Mouse (Mus musculus): Measurements from ENCODE around the gene Rpl36a. TPM values are rescaled to one million over a fixed set of nuclear protein-coding genes. Genes with fewer than 3 reads are reported as not detected.
A peak's percentile ranks its signal among the peaks of the same experiment; 100 is the strongest.

Gene Rpl36a
- polyA plus RNA-seq, 1 experiment = 177 TPM

GRCm38 (mm10) chrX:134612285-134612959 lies 27.0 kb downstream of the Rpl36a start:
- no peak for TF ChIP-seq CTCF (IDR thresholded peaks at IDR 0.05; ENCODE audit: borderline replicate concordance, control insufficient read depth, extremely low read depth, insufficient read depth, low read length, poor library complexity)
- TF ChIP-seq POLR2A (IDR thresholded peaks at IDR 0.05; ENCODE audit: control insufficient read depth, extremely low read depth, insufficient read depth, low read length, poor library complexity) = no peak
- 14% methylated on average over 14 of the region's 15 CpGs for WGBS
- no peak for DNase-seq
- Histone ChIP-seq H3K36me3 (ENCODE audit: control insufficient read depth, insufficient read depth, low read length) (0 out of 2 replicates have a peak, but pooled peaks cover under 1% of the 10 kb centered on the region), H3K27me3 (ENCODE audit: control insufficient read depth, insufficient read depth, low read length) (no peaks in the 10 kb centered on the region), H3K27ac (ENCODE audit: control insufficient read depth, insufficient read depth, low read length) (no peak overlapping the region), H3K4me1 (replicated peaks; ENCODE audit: control insufficient read depth, insufficient read depth, low read length) (peaks cover 6% of the 10 kb centered on the region), H3K4me3 (ENCODE audit: control insufficient read depth, insufficient read depth, low read length) (peak overlapping the region; percentile 40)

GRCm38 (mm10) chrX:134614306-134614705 lies 28.9 kb downstream of the Rpl36a start:
- Histone ChIP-seq H3K36me3 (ENCODE audit: control insufficient read depth, insufficient read depth, low read length) (no peaks in the 10 kb centered on the region), H3K4me3 (ENCODE audit: control insufficient read depth, insufficient read depth, low read length) (no peak overlapping the region), H3K4me1 (replicated peaks; ENCODE audit: control insufficient read depth, insufficient read depth, low read length) (peaks cover 6% of the 10 kb centered on the region), H3K27ac (ENCODE audit: control insufficient read depth, insufficient read depth, low read length) (no peak overlapping the region), H3K27me3 (ENCODE audit: control insufficient read depth, insufficient read depth, low read length) (no peaks in the 10 kb centered on the region)
- no peak for TF ChIP-seq POLR2A (IDR thresholded peaks at IDR 0.05; ENCODE audit: control insufficient read depth, extremely low read depth, insufficient read depth, low read length, poor library complexity)
- no peak for TF ChIP-seq CTCF (IDR thresholded peaks at IDR 0.05; ENCODE audit: borderline replicate concordance, control insufficient read depth, extremely low read depth, insufficient read depth, low read length, poor library complexity)
- DNase-seq = peak; percentile 28
- 84% methylated on average over 2 of the region's 2 CpGs for WGBS

- Histone ChIP-seq H3K27me3 (ENCODE audit: control insufficient read depth, insufficient read depth, low read length) (no peaks in the 10 kb centered on the region), H3K36me3 (ENCODE audit: control insufficient read depth, insufficient read depth, low read length) (no peaks in the 10 kb centered on the region), H3K4me3 (ENCODE audit: control insufficient read depth, insufficient read depth, low read length) (no peak overlapping the region), H3K4me1 (replicated peaks; ENCODE audit: control insufficient read depth, insufficient read depth, low read length) (no peaks in the 10 kb centered on the region), H3K27ac (ENCODE audit: control insufficient read depth, insufficient read depth, low read length) (no peak overlapping the region)
- TF ChIP-seq CTCF (IDR thresholded peaks at IDR 0.05; ENCODE audit: borderline replicate concordance, control insufficient read depth, extremely low read depth, insufficient read depth, low read length, poor library complexity) = no peak
- no peak for TF ChIP-seq POLR2A (IDR thresholded peaks at IDR 0.05; ENCODE audit: control insufficient read depth, extremely low read depth, insufficient read depth, low read length, poor library complexity)
- WGBS = 90% methylated on average over 9 of the region's 9 CpGs
- DNase-seq = no peak
Observed at GRCm38 (mm10) chrX:134619695-134620094, 34.2 kb downstream of the Rpl36a start.

GRCm38 (mm10) chrX:134620254-134620865 lies 34.9 kb downstream of the Rpl36a start:
- Histone ChIP-seq H3K36me3 (ENCODE audit: control insufficient read depth, insufficient read depth, low read length) (no peaks in the 10 kb centered on the region), H3K4me3 (ENCODE audit: control insufficient read depth, insufficient read depth, low read length) (no peak overlapping the region), H3K27ac (ENCODE audit: control insufficient read depth, insufficient read depth, low read length) (no peak overlapping the region), H3K27me3 (ENCODE audit: control insufficient read depth, insufficient read depth, low read length) (no peaks in the 10 kb centered on the region), H3K4me1 (replicated peaks; ENCODE audit: control insufficient read depth, insufficient read depth, low read length) (no peaks in the 10 kb centered on the region)
- no peak for DNase-seq
- WGBS = 89% methylated on average over 8 of the region's 8 CpGs
- TF ChIP-seq CTCF (IDR thresholded peaks at IDR 0.05; ENCODE audit: borderline replicate concordance, control insufficient read depth, extremely low read depth, insufficient read depth, low read length, poor library complexity) = no peak

- H3K4me1 ChIP-seq (replicated peaks; ENCODE audit: control insufficient read depth, insufficient read depth, low read length) = no peaks in the 10 kb centered on the region
- WGBS = 91% methylated on average over 3 of the region's 3 CpGs
- DNase-seq = no peak
- H3K27ac ChIP-seq (ENCODE audit: control insufficient read depth, insufficient read depth, low read length) = no peak overlapping the region
- no peak overlapping the region for H3K4me3 ChIP-seq (ENCODE audit: control insufficient read depth, insufficient read depth, low read length)
- no peaks in the 10 kb centered on the region for H3K27me3 ChIP-seq (ENCODE audit: control insufficient read depth, insufficient read depth, low read length)
- H3K36me3 ChIP-seq (ENCODE audit: control insufficient read depth, insufficient read depth, low read length) = no peaks in the 10 kb centered on the region
- TF ChIP-seq CTCF (IDR thresholded peaks at IDR 0.05; ENCODE audit: borderline replicate concordance, control insufficient read depth, extremely low read depth, insufficient read depth, low read length, poor library complexity) (no peak), POLR2A (IDR thresholded peaks at IDR 0.05; ENCODE audit: control insufficient read depth, extremely low read depth, insufficient read depth, low read length, poor library complexity) (no peak)
Observed at GRCm38 (mm10) chrX:134621685-134622084, 36.2 kb downstream of the Rpl36a start.

GRCm38 (mm10) chrX:134623350-134623749 lies 37.9 kb downstream of the Rpl36a start:
- H3K4me1 ChIP-seq (replicated peaks; ENCODE audit: control insufficient read depth, insufficient read depth, low read length) = no peaks in the 10 kb centered on the region
- TF ChIP-seq POLR2A (IDR thresholded peaks at IDR 0.05; ENCODE audit: control insufficient read depth, extremely low read depth, insufficient read depth, low read length, poor library complexity) (no peak), CTCF (IDR thresholded peaks at IDR 0.05; ENCODE audit: borderline replicate concordance, control insufficient read depth, extremely low read depth, insufficient read depth, low read length, poor library complexity) (no peak)

More at GRCm38 (mm10) chrX:134623350-134623749, 37.9 kb downstream of the Rpl36a start:
- Histone ChIP-seq H3K4me3 (ENCODE audit: control insufficient read depth, insufficient read depth, low read length) (no peak overlapping the region), H3K36me3 (ENCODE audit: control insufficient read depth, insufficient read depth, low read length) (no peaks in the 10 kb centered on the region), H3K27me3 (ENCODE audit: control insufficient read depth, insufficient read depth, low read length) (no peaks in the 10 kb centered on the region), H3K27ac (ENCODE audit: control insufficient read depth, insufficient read depth, low read length) (no peak overlapping the region)
- WGBS = 94% methylated on average over 4 of the region's 4 CpGs
- no peak for DNase-seq

Data from thymus, adult 2 months (tissue).